Mouse (Mus musculus): ENCODE measurements around the gene Olfr666.
A peak's percentile ranks its signal among the peaks of the same experiment; 100 is the strongest.
"Not testable (repeated sequence)": the region's sequence is repeated elsewhere in the genome, so short reads cannot be mapped to it uniquely, and the experiment has no call there.

Olfr666 gene

GRCm38 (mm10) chr7:104895852-104896251 lies at the start of gene Olfr666:
TSS of gene Olfr666 (minus strand) at chr7:104895952.
- DNase-seq (ENCODE audit: low read depth, low spot score): no peak

- DNase-seq (ENCODE audit: low read depth, low spot score): no peak
Measured at GRCm38 (mm10) chr7:104933940-104934339, 38.2 kb upstream of the Olfr666 start, which contains the start of gene Olfr669. TSS of gene Olfr669 (plus strand) at chr7:104934240.

- no peak for DNase-seq (ENCODE audit: low read depth, low spot score)
Measured at GRCm38 (mm10) chr7:104927957-104928356, 32.2 kb upstream of the Olfr666 start, which contains the start of gene Olfr668. TSS of gene Olfr668 (minus strand) at chr7:104928057.

GRCm38 (mm10) chr7:104921382-104921781 lies 25.6 kb upstream of the Olfr666 start, which contains the start of gene Olfr667:
TSS of gene Olfr667 (minus strand) at chr7:104921482.
- DNase-seq (ENCODE audit: low read depth, low spot score): no peak

GRCm38 (mm10) chr7:104877731-104878130 lies 18.0 kb downstream of the Olfr666 start, which contains the start of gene Olfr665:
TSS of gene Olfr665 (plus strand) at chr7:104878031.
- no peak for DNase-seq (ENCODE audit: low read depth, low spot score)

- DNase-seq (ENCODE audit: low read depth, low spot score): no peak
Measured at GRCm38 (mm10) chr7:104861381-104861780, 34.4 kb downstream of the Olfr666 start.

GRCm38 (mm10) chr7:104857683-104858082 lies 38.1 kb downstream of the Olfr666 start:
- DNase-seq (ENCODE audit: low read depth, low spot score): no peak

GRCm38 (mm10) chr7:104856709-104857108 lies 39.0 kb downstream of the Olfr666 start, which contains the start of gene Usp17la:
TSS of gene Usp17la (plus strand) at chr7:104857009.
- not testable (repeated sequence) for DNase-seq (ENCODE audit: low read depth, low spot score)

GRCm38 (mm10) chr7:104855248-104855750 lies 40.5 kb downstream of the Olfr666 start:
- DNase-seq (ENCODE audit: low read depth, low spot score): no peak

- DNase-seq (ENCODE audit: low read depth, low spot score): not testable (repeated sequence)
Measured at GRCm38 (mm10) chr7:104851546-104851945, 44.2 kb downstream of the Olfr666 start.

GRCm38 (mm10) chr7:104843731-104844287 lies 51.9 kb downstream of the Olfr666 start:
- no peak for DNase-seq (ENCODE audit: low read depth, low spot score)

- peak; percentile 18 for DNase-seq (ENCODE audit: low read depth, low spot score)
Measured at GRCm38 (mm10) chr7:104842503-104842902, 53.2 kb downstream of the Olfr666 start, which contains the start of gene Usp17lb. TSS of gene Usp17lb (minus strand) at chr7:104842603.
